Mouse (Mus musculus) brain, adult 10 weeks (tissue): ENCODE measurements around the gene Fat1. TPM values are rescaled to one million over a fixed set of nuclear protein-coding genes. Genes with fewer than 3 reads are reported as not detected.

Experiments used
- polyA plus RNA-seq: library from polyadenylated mRNA; stranded (reverse); fragments of 350-450 nt; fragmentation: Illumina TruSeq; extraction: RNeasy Lipid Tissue Mini Kit (QIAGEN cat#74804); gene quantifications from one replicate; pipeline ENCODE4 v1.2.3, GENCODE M21; 2015; ENCODE audit warnings: low read depth, low replicate concordance

The Fat1 gene
- polyA plus RNA-seq = 16.0 TPM

GRCm38 (mm10) chr8:44934850-44935497 lies at the start of gene Fat1:
Gene Fat1 (plus strand): TSS chr8:44935447.

GRCm38 (mm10) chr8:45068759-45069386 lies 133.6 kb downstream of the Fat1 start, which contains the start of gene Mtnr1a:
Gene Mtnr1a (plus strand): TSS chr8:45069137.

Other genes with a start within 250 kb of the Fat1 start
- not detected for gene Mtnr1a, start 133.7 kb downstream of the Fat1 start, polyA plus RNA-seq